Mouse (Mus musculus) urinary bladder, postnatal 10 days (tissue): Measurements from ENCODE around the gene Hist1h3b.
"Not testable (repeated sequence)": the region's sequence is repeated elsewhere in the genome, so short reads cannot be mapped to it uniquely, and the experiment has no call there.

Experiments used
- DNase-seq: peaks from one replicate; pipeline ENCODE4 v3.0.0; 2022; ENCODE audit warnings: low spot score

The Hist1h3b gene

GRCm38 (mm10) chr13:23738677-23739068, 13.4 kb upstream of the Hist1h3b start, which contains the start of gene Hist1h1c:
Gene Hist1h1c (plus strand): TSS chr13:23738808.
- peak; percentile 49 for DNase-seq

- peak; percentile 55 for DNase-seq
Measured at GRCm38 (mm10) chr13:23739069-23739921, 12.8 kb upstream of the Hist1h3b start.

GRCm38 (mm10) chr13:23739922-23740252, 12.2 kb upstream of the Hist1h3b start:
- no peak for DNase-seq

- no peak for DNase-seq
Measured at GRCm38 (mm10) chr13:23740256-23740840, 11.7 kb upstream of the Hist1h3b start.

- no peak for DNase-seq
Measured at GRCm38 (mm10) chr13:23740910-23741309, 11.2 kb upstream of the Hist1h3b start.

- no peak for DNase-seq
Measured at GRCm38 (mm10) chr13:23742007-23742406, 10.1 kb upstream of the Hist1h3b start.

GRCm38 (mm10) chr13:23743215-23743614, 8.9 kb upstream of the Hist1h3b start:
- no peak for DNase-seq

- DNase-seq: no peak
Measured at GRCm38 (mm10) chr13:23743963-23744362, 8.1 kb upstream of the Hist1h3b start.

- DNase-seq: no peak
Measured at GRCm38 (mm10) chr13:23744421-23745380, 7.4 kb upstream of the Hist1h3b start.

- no peak for DNase-seq
Measured at GRCm38 (mm10) chr13:23745381-23746161, 6.5 kb upstream of the Hist1h3b start, which contains the start of gene Hist1h3c. Gene Hist1h3c (minus strand): TSS chr13:23745602.

GRCm38 (mm10) chr13:23746201-23747080, 5.6 kb upstream of the Hist1h3b start, which contains the start of gene Hist1h2bb:
Gene Hist1h2bb (plus strand): TSS chr13:23746734.
- not testable (repeated sequence) for DNase-seq

GRCm38 (mm10) chr13:23747081-23747891, 4.8 kb upstream of the Hist1h3b start:
- no peak for DNase-seq

- DNase-seq: no peak
Measured at GRCm38 (mm10) chr13:23747892-23748288, 4.2 kb upstream of the Hist1h3b start.

- DNase-seq: no peak
Measured at GRCm38 (mm10) chr13:23749563-23750121, 2.4 kb upstream of the Hist1h3b start.

GRCm38 (mm10) chr13:23750839-23751477, 1.1 kb upstream of the Hist1h3b start, which contains the start of gene Hist1h2ab:
Gene Hist1h2ab (plus strand): TSS chr13:23751126.
- not testable (repeated sequence) for DNase-seq

- DNase-seq: no peak
Measured at GRCm38 (mm10) chr13:23751478-23751956, 550 bp upstream of the Hist1h3b start.

GRCm38 (mm10) chr13:23752742-23753172, 690 bp downstream of the Hist1h3b start:
- DNase-seq: no peak
